Mouse (Mus musculus): ENCODE data around the gene Ccdc62.

GRCm38 (mm10) chr5:124006082-124006873 is 75.8 kb downstream of the Ccdc62 start:
- TF ChIP-seq CTCF (IDR thresholded peaks at IDR 0.05; ENCODE audit: low read depth, low read length): no peak
- no peak for TF ChIP-seq POLR2A (IDR thresholded peaks at IDR 0.05; ENCODE audit: borderline replicate concordance, low read depth, low read length)
